Mouse (Mus musculus) kidney, postnatal 0 days (tissue): ENCODE measurements around the gene Gm43720. TPM values are rescaled to one million over a fixed set of nuclear protein-coding genes. Genes with fewer than 3 reads are reported as not detected.

Experiments
- ATAC-seq: fragments of 200-750 bp; cut with Nextera tagmentation; replicated peaks from 2 replicates; pipeline ENCODE4 v1.8.0; 2017; ENCODE audit warnings: low read depth, moderate number of reproducible peaks, moderate TSS enrichment, moderate library complexity; ENCODE audit not compliant: low FRiP score
- DNase-seq: peaks from one replicate; pipeline ENCODE4 v3.0.0-alpha.2; 2016; ENCODE audit warnings: low spot score
- H3K27ac ChIP-seq: fragments of 300-500 bp; sonication (generic); 2 replicates; pipeline ENCODE4 v1.5.1; 2014; ENCODE audit warnings: mild to moderate bottlenecking
- H3K27me3 ChIP-seq: fragments of 300-500 bp; sonication (generic); 2 replicates; pipeline ENCODE4 v1.6.1; 2014; ENCODE audit warnings: low read length, mixed read lengths; ENCODE audit not compliant: insufficient read depth
- H3K36me3 ChIP-seq: fragments of 300-500 bp; sonication (generic); 2 replicates; pipeline ENCODE4 v1.6.1; 2014; ENCODE audit warnings: low read length, mixed read lengths; ENCODE audit not compliant: insufficient read depth
- H3K4me1 ChIP-seq: fragments of 300-500 bp; sonication (generic); replicated peaks from 2 replicates; pipeline ENCODE4 v1.6.1; 2014; ENCODE audit warnings: antibody characterized with exemption, low read length, mixed read lengths; ENCODE audit not compliant: insufficient read depth
- H3K4me2 ChIP-seq: fragments of 300-500 bp; sonication (generic); 2 replicates; pipeline ENCODE4 v1.6.1; 2014; ENCODE audit warnings: mild to moderate bottlenecking, low read length, moderate library complexity, mixed read lengths
- H3K4me3 ChIP-seq: fragments of 300-500 bp; sonication (generic); replicated peaks from 2 replicates; pipeline ENCODE4 v1.5.1; 2014; ENCODE audit warnings: low read depth, low read length
- H3K9ac ChIP-seq: fragments of 300-500 bp; sonication (generic); 2 replicates; pipeline ENCODE4 v1.6.1; 2014; ENCODE audit warnings: low read depth, low read length
- H3K9me3 ChIP-seq: fragments of 300-500 bp; sonication (generic); replicated peaks from 2 replicates; pipeline ENCODE4 v1.6.1; 2016; ENCODE audit warnings: low read length, inconsistent platforms, mixed read lengths
- CTCF ChIP-seq: IDR thresholded peaks from 2 replicates; pipeline ENCODE4 v1.5.1; 2016; ENCODE audit warnings: antibody characterized with exemption, low read depth, mild to moderate bottlenecking, moderate library complexity
- WGBS: fragments of 180-500 bp; shearing (Covaris S2); extraction: QIAGEN DNeasy Blood & Tissue Kit; methylation state at CpG from one replicate; pipeline ENCODE4 v1.1.7; 2014; 5-methylcytosine and 5-hydroxymethylcytosine counted together
- polyA plus RNA-seq: library from polyadenylated mRNA; unstranded; fragments of >200 nt; fragmentation: Nextera tagmentation; extraction: Ambion mirVana; gene quantifications from 2 replicates; pipeline ENCODE4 v1.2.1, GENCODE M21; 2015

Gene Gm43720
- 0.06 and 0.16 TPM in 2 replicates for polyA plus RNA-seq

DNA sequence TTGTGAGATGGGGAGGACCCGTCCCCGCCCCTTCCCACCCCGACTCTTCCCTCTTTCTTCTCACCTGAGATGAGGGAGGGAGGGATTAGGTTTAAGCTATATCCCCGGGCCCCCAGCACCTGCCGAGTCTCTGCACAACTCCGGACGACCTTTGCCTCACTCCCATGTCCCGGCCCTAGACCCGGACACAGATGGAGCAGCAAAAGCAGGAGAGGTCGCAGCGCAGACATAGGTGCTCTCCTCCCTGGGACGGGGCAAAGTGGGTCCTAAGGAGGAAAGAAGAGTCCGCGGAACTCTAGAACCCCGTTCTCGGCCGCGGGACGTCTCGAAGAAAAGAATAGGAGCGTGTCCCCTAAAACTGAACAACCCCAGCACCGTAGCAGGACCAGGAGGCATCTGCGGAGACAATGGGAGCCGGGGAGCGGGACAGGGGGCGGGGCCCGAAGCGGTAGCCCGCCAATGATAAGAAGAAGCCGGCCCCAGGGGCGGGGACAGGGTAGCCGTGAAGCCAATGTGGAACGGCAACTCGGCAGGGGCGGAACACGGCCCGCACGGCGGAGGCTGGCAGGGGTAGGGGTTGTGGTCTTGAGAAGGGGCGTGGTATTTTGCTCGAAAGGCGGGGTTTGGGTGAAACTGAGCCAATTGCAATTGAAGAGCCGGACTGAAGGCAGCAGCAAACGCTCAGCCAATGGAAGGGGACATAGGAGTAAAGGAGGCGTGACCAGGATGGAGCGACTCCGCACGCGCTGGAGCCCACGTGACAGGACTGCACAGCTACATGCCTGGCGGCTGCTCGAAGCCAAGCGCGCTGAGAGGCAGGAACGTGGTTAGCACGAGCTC is at the start of gene Gm43720, which contains the start of the genes Gpc2 and Stag3:
TSS of gene Gm43720 (minus strand) at position 374 of the 840 bp plus-strand sequence.
TSS of gene Gpc2 (minus strand) at position 421 of the 840 bp plus-strand sequence.
TSS of gene Stag3 (plus strand) at position 656 of the 840 bp plus-strand sequence.
- H3K27me3 ChIP-seq, result no peaks in the 10 kb centered on the region
- under 1% methylated on average over 56 of the region's 56 CpGs for WGBS
- peaks cover 11% of the 10 kb centered on the region; the same call in 1 of the 2 replicates for H3K4me1 ChIP-seq
- 0 out of 2 replicates have a peak, but pooled peaks cover 6% of the 10 kb centered on the region for H3K36me3 ChIP-seq
- DNase-seq (peak; percentile 98), ATAC-seq (peak; percentile 97)
- H3K4me3 ChIP-seq, result peak within 1 kb of the TSS; percentile 55
- no peak within 1 kb of the TSS for H3K27ac ChIP-seq
- H3K4me2 ChIP-seq, result peak within 1 kb of the TSS; percentile 87
- no peaks in the 10 kb centered on the region for H3K9me3 ChIP-seq
- TF ChIP-seq CTCF, result no peak
- H3K9ac ChIP-seq, result peak within 1 kb of the TSS; percentile 62

DNA sequence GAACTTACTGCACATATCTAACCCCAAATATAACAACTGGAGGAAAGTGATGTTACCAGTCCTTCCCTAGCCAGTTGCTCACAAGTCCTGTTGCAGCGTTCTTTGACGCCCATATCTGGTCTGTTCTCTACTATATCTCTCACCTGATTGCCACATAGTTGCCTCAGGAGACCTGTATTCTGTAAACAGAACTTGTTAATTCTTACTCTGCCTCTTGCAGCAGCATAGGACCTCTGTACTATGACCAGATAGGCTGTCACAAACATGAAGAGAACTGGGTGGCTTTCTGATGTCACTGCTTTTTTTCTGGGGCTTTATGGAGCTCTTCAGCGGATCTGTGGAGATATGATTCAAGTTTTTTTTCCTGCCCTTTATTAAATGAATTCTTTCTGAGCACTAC is 33.0 kb upstream of the Gm43720 start:
- 90% methylated on average over 3 of the region's 3 CpGs for WGBS
- TF ChIP-seq CTCF, result no peak
- Histone ChIP-seq H3K9ac (no peak overlapping the region), H3K9me3 (no peaks in the 10 kb centered on the region), H3K4me3 (no peak overlapping the region), H3K4me2 (no peak overlapping the region), H3K36me3 (no peaks in the 10 kb centered on the region), H3K27ac (no peak overlapping the region), H3K27me3 (no peaks in the 10 kb centered on the region), H3K4me1 (no peaks in the 10 kb centered on the region)
- ATAC-seq (no peak), DNase-seq (no peak)

DNA sequence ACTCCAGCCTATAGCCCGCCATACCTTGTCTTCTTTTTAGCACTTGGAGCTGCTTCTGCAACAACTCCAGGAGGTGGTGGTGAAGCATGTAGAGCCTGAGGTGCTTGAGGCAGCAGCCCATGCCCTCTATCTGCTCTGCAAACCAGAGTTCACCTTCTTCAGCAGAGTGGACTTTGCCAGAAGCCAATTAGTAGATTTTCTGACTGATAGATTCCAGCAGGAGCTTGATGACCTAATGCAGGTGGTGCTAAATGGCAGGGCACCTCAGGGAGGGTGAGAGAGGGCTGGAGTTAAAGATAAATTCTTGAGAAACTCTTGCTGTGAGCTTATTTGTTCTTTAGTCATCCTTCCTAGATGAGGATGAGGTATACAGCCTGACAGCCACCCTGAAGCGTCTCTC is 19.9 kb upstream of the Gm43720 start:
- 81% methylated on average over 2 of the region's 2 CpGs for WGBS

DNA sequence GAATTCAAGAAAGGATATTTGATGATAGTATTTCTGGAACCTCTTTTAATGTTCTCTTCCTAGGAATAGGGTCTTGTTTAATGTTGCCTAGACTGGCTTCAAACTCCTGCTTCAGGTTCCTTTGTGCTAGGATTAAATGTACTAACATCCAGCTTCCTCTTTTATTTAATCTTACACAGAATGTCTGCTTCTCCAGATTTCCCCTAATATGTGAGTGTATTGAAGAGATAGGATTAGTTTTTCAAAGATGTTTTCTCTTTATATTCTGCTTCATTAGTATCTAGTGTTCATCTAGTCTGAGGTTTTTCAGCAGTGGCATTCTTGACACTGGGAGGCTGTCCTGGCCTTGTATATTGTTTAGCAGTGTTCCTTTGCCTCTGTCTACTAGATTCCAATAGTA is 14.4 kb upstream of the Gm43720 start:
- no peak for TF ChIP-seq CTCF
- Histone ChIP-seq H3K9me3 (no peaks in the 10 kb centered on the region), H3K36me3 (no peaks in the 10 kb centered on the region), H3K4me1 (no peaks in the 10 kb centered on the region), H3K9ac (no peak overlapping the region), H3K27me3 (no peaks in the 10 kb centered on the region), H3K4me2 (no peak overlapping the region), H3K27ac (no peak overlapping the region), H3K4me3 (no peak overlapping the region)
- no peak for ATAC-seq
- no peak for DNase-seq

More for the DNA sequence above, 19.9 kb upstream of the Gm43720 start:
- Histone ChIP-seq H3K36me3 (no peaks in the 10 kb centered on the region), H3K4me3 (no peak overlapping the region), H3K27ac (no peak overlapping the region), H3K9me3 (no peaks in the 10 kb centered on the region), H3K27me3 (no peaks in the 10 kb centered on the region), H3K4me1 (no peaks in the 10 kb centered on the region), H3K4me2 (no peak overlapping the region), H3K9ac (no peak overlapping the region)
- no peak for TF ChIP-seq CTCF
- no peak for ATAC-seq
- DNase-seq, result no peak

DNA sequence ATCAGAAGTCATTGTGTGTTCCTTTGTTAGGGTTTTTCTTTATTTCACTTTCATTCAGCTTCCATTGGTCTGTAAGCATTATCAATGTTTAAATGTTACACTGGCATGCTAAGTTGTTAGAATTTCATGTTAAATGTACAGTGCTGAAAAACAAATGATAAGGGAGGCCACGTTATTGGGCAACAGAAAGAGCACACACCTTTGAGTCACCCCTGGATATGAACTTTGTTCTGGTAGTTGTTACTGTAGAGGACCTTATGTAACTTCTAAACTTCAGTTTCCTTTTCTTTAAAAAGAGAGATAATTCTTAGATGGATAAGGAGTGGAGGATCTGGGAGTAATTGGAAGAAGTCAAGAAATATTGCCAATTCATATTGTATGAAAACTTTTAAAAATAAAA is 11.9 kb upstream of the Gm43720 start:
- no peaks in the 10 kb centered on the region for H3K4me1 ChIP-seq
- H3K4me2 ChIP-seq, result no peak overlapping the region
- no peaks in the 10 kb centered on the region for H3K36me3 ChIP-seq
- H3K4me3 ChIP-seq, result no peak overlapping the region
- no peak overlapping the region for H3K9ac ChIP-seq
- WGBS, result 80% methylated on average over 1 of the region's 1 CpGs
- H3K27me3 ChIP-seq, result no peaks in the 10 kb centered on the region
- no peak overlapping the region for H3K27ac ChIP-seq
- DNase-seq (no peak), ATAC-seq (no peak)
- no peak for TF ChIP-seq CTCF
- no peaks in the 10 kb centered on the region for H3K9me3 ChIP-seq

DNA sequence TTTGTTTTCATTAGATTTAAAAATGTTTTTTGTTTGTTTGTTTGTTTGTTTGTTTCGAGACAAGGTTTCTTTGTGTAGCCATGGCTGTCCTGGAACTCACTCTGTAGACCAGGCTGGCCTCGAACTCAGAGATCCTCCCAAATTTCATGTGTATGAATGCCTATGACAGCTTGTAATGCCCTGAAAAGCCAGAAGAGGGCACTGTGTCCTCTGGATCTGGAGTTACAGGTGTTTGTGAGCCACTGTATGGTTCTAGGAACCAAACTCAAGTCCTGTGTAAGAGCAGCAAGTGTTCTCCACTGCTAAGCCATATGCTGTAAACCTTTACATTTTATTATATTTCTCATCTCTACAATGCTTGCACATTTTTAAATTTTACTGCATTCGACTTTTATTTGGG is 8.1 kb upstream of the Gm43720 start:
- TF ChIP-seq CTCF, result peak; percentile 36; the same call in 1 of the 2 replicates
- H3K27ac ChIP-seq, result no peak overlapping the region
- no peaks in the 10 kb centered on the region for H3K4me1 ChIP-seq
- no peaks in the 10 kb centered on the region for H3K36me3 ChIP-seq
- WGBS, result 78% methylated on average over 3 of the region's 3 CpGs
- H3K4me2 ChIP-seq, result no peak overlapping the region
- H3K9me3 ChIP-seq, result no peaks in the 10 kb centered on the region
- ATAC-seq (no peak), DNase-seq (no peak)
- H3K4me3 ChIP-seq, result no peak overlapping the region
- H3K27me3 ChIP-seq, result no peaks in the 10 kb centered on the region
- H3K9ac ChIP-seq, result no peak overlapping the region
